Mouse (Mus musculus) G1E (cell line): ENCODE measurements at regions not wholly inside any gene's neighbourhood (a gene's known extent, or its start where the extent isn't known, plus 50 kb on each side); places are given as distances from the start of the nearest gene placed in this dataset.

Experiments used
- CTCF ChIP-seq: IDR thresholded peaks from 2 replicates; pipeline ENCODE4 v1.5.1; 2012; ENCODE audit warnings: low read depth, low read length, inconsistent platforms, mixed read lengths
- GATA1 ChIP-seq: IDR thresholded peaks from 2 replicates; pipeline ENCODE4 v1.6.1; 2012; ENCODE audit warnings: borderline replicate concordance, low read length, inconsistent platforms, mixed read lengths
- POLR2AphosphoS5 ChIP-seq: IDR thresholded peaks from 2 replicates; pipeline ENCODE4 v1.6.1; 2012; ENCODE audit warnings: low read depth, low read length, inconsistent platforms; ENCODE audit not compliant: insufficient replicate concordance

GRCm38 (mm10) chr11:90978234-90978633, 290.1 kb upstream of the Tom1l1 start:
- no peak for TF ChIP-seq POLR2AphosphoS5
- TF ChIP-seq CTCF, result no peak
- no peak for TF ChIP-seq GATA1
